Mouse (Mus musculus) neural tube, embryonic 12.5 days (tissue): ENCODE results near the gene Zkscan14. TPM values are rescaled to one million over a fixed set of nuclear protein-coding genes. Genes with fewer than 3 reads are reported as not detected.

Source experiments
- ATAC-seq: fragments of 200-750 bp; cut with Nextera tagmentation; 2 replicates; pipeline ENCODE4 v1.8.0; 2017; ENCODE audit warnings: low read depth, mild to moderate bottlenecking, moderate TSS enrichment, moderate library complexity; ENCODE audit not compliant: low FRiP score
- H3K27ac ChIP-seq: fragments of 300-500 bp; sonication (generic); 2 replicates; pipeline ENCODE4 v1.5.1; 2016
- H3K27me3 ChIP-seq: fragments of 300-500 bp; sonication (generic); replicated peaks from 2 replicates; pipeline ENCODE4 v1.6.1; 2016; ENCODE audit warnings: mild to moderate bottlenecking
- H3K36me3 ChIP-seq: fragments of 300-500 bp; sonication (generic); 2 replicates; pipeline ENCODE4 v1.6.1; 2016; ENCODE audit warnings: mild to moderate bottlenecking
- H3K4me1 ChIP-seq: fragments of 300-500 bp; sonication (generic); 2 replicates; pipeline ENCODE4 v1.6.1; 2016
- H3K4me2 ChIP-seq: fragments of 300-500 bp; sonication (generic); replicated peaks from 2 replicates; pipeline ENCODE4 v1.6.1; 2016; ENCODE audit warnings: mild to moderate bottlenecking
- H3K4me3 ChIP-seq: fragments of 300-500 bp; sonication (generic); 2 replicates; pipeline ENCODE4 v1.5.1; 2016
- H3K9ac ChIP-seq: fragments of 300-500 bp; sonication (generic); 2 replicates; pipeline ENCODE4 v1.6.1; 2016; ENCODE audit warnings: mild to moderate bottlenecking
- H3K9me3 ChIP-seq: fragments of 300-500 bp; sonication (generic); 2 replicates; pipeline ENCODE4 v1.6.1; 2016; ENCODE audit warnings: mild to moderate bottlenecking
- WGBS: fragments of 180-500 bp; shearing (Covaris S2); methylation state at CpG from one replicate; pipeline ENCODE4 v1.1.7; 2016; 5-methylcytosine and 5-hydroxymethylcytosine counted together
- polyA plus RNA-seq: library from polyadenylated mRNA; unstranded; fragments of >200 nt; fragmentation: Nextera tagmentation; extraction: Ambion mirVana; gene quantifications from 2 replicates; pipeline ENCODE4 v1.2.1, GENCODE M21; 2016

The Zkscan14 gene
- polyA plus RNA-seq, 1 experiment from 2014 or later, result 13.0 TPM

- Histone ChIP-seq H3K9ac (no peak overlapping the region), H3K4me2 (no peak overlapping the region), H3K36me3 (peaks cover 96% of the 10 kb centered on the region), H3K4me1 (no peaks in the 10 kb centered on the region), H3K9me3 (no peaks in the 10 kb centered on the region), H3K4me3 (no peak overlapping the region), H3K27ac (no peak overlapping the region), H3K27me3 (no peaks in the 10 kb centered on the region)
- 93% methylated on average over 6 of the region's 6 CpGs for WGBS
- no peak for ATAC-seq
These were observed 52.4 kb downstream of the Zkscan14 start for GRCm38 (mm10) chr5:145149294-145149693.

GRCm38 (mm10) chr5:145147748-145148147 lies 53.9 kb downstream of the Zkscan14 start:
- H3K27me3 ChIP-seq, result no peaks in the 10 kb centered on the region
- no peaks in the 10 kb centered on the region for H3K4me1 ChIP-seq
- no peak overlapping the region for H3K4me3 ChIP-seq
- H3K36me3 ChIP-seq, result peaks cover 97% of the 10 kb centered on the region
- no peak overlapping the region for H3K27ac ChIP-seq
- H3K4me2 ChIP-seq, result no peak overlapping the region
- no peaks in the 10 kb centered on the region for H3K9me3 ChIP-seq
- WGBS, result 94% methylated on average over 5 of the region's 5 CpGs
- no peak overlapping the region for H3K9ac ChIP-seq
- ATAC-seq, result no peak

Other genes starting within 250 kb of the Zkscan14 start
- gene Smurf1, start 236.0 kb downstream of the Zkscan14 start, polyA plus RNA-seq, result 26.5 and 30.2 TPM in 2 replicates
- gene Gm4871, start 169.1 kb downstream of the Zkscan14 start, polyA plus RNA-seq, result not detected in 2 replicates
- not detected in 2 replicates for gene 1700018F24Rik, start 158.9 kb downstream of the Zkscan14 start, polyA plus RNA-seq
- 196 and 198 TPM in 2 replicates for gene Arpc1a, start 118.0 kb downstream of the Zkscan14 start, polyA plus RNA-seq
- gene Kpna7, start 117.8 kb downstream of the Zkscan14 start, polyA plus RNA-seq, result not detected in 2 replicates
- gene Arpc1b, start 87.7 kb downstream of the Zkscan14 start, polyA plus RNA-seq, result 94.4 and 101 TPM in 2 replicates
- 116 and 136 TPM in 2 replicates for gene Pdap1, start 61.6 kb downstream of the Zkscan14 start, polyA plus RNA-seq
- gene Bud31, start 61.5 kb downstream of the Zkscan14 start, polyA plus RNA-seq, result 231 and 236 TPM in 2 replicates
- 20.5 and 21.8 TPM in 2 replicates for gene Ptcd1, start 34.8 kb downstream of the Zkscan14 start, polyA plus RNA-seq
- 58.5 and 59.5 TPM in 2 replicates for gene Cpsf4, start 34.7 kb downstream of the Zkscan14 start, polyA plus RNA-seq
- 538 and 555 TPM in 2 replicates for gene Atp5j2, start 9.8 kb downstream of the Zkscan14 start, polyA plus RNA-seq
- gene Zkscan5, start 2.7 kb upstream of the Zkscan14 start, polyA plus RNA-seq, result 17.5 and 19.2 TPM in 2 replicates
- 39.7 and 41.7 TPM in 2 replicates for gene Zfp655, start 29.8 kb upstream of the Zkscan14 start, polyA plus RNA-seq
- 0.57 and 0.91 TPM in 2 replicates for gene Zscan25, start 78.6 kb upstream of the Zkscan14 start, polyA plus RNA-seq
- gene Cyp3a57, start 143.4 kb upstream of the Zkscan14 start, polyA plus RNA-seq, result not detected in 2 replicates